Mouse (Mus musculus): ENCODE measurements around the gene Cyyr1. TPM values are rescaled to one million over a fixed set of nuclear protein-coding genes. Genes with fewer than 3 reads are reported as not detected.

Cyyr1 gene
- polyA plus RNA-seq, 1 experiment: 0.02 TPM

- Histone ChIP-seq H3ac (ENCODE audit: control insufficient read depth, insufficient read length) (no peak overlapping the region), H3K4me2 (ENCODE audit: low read depth) (no peak overlapping the region)
- no peak for TF ChIP-seq POLR2A (IDR thresholded peaks at IDR 0.05; ENCODE audit: insufficient read length, low read depth)
- TF ChIP-seq E2F4 (IDR thresholded peaks at IDR 0.05; ENCODE audit: insufficient read depth): no peak
- no peak for TF ChIP-seq MYOD1 (IDR thresholded peaks at IDR 0.05; ENCODE audit: control insufficient read depth in 1 of 3, insufficient read length in 2 of 3, low read depth in 2 of 3)
- no peak for TF ChIP-seq MYOG (IDR thresholded peaks at IDR 0.05; ENCODE audit: control insufficient read depth in 1 of 3, insufficient read depth in 1 of 3, insufficient read length in 2 of 3, low read depth in 2 of 3)
- no peak for TF ChIP-seq USF1 (IDR thresholded peaks at IDR 0.05; ENCODE audit: low read depth)
- no peak for TF ChIP-seq POLR2AphosphoS2 (IDR thresholded peaks at IDR 0.05; ENCODE audit: insufficient read length, low read depth)
- no peak for TF ChIP-seq CEBPB (IDR thresholded peaks at IDR 0.05; ENCODE audit: insufficient read depth, poor library complexity, severe bottlenecking)
- TF ChIP-seq TCF3 (IDR thresholded peaks at IDR 0.05; ENCODE audit: insufficient read length, low read depth): no peak
- no peak for TF ChIP-seq MAX (IDR thresholded peaks at IDR 0.05; ENCODE audit: low read depth)
- no peak for TF ChIP-seq TCF12 (IDR thresholded peaks at IDR 0.05; ENCODE audit: insufficient read depth, poor library complexity, severe bottlenecking)
- no peak for TF ChIP-seq SRF (IDR thresholded peaks at IDR 0.05; ENCODE audit: control insufficient read depth, insufficient read length, low read depth)
- no peak for TF ChIP-seq REST (IDR thresholded peaks at IDR 0.05; ENCODE audit: insufficient read depth, insufficient read length)
Observed at GRCm38 (mm10) chr16:85393430-85393948, 159.7 kb downstream of the Cyyr1 start.

GRCm38 (mm10) chr16:85386801-85387200 is 166.4 kb downstream of the Cyyr1 start:
- Histone ChIP-seq H3K36me3 (ENCODE audit: control insufficient read depth, insufficient read depth) (no peaks in the 10 kb centered on the region), H3ac (ENCODE audit: control insufficient read depth, insufficient read length) (no peak overlapping the region), H3K27me3 (ENCODE audit: control insufficient read depth, insufficient read depth, insufficient read length) (no peaks in the 10 kb centered on the region)

More at GRCm38 (mm10) chr16:85393430-85393948, 159.7 kb downstream of the Cyyr1 start:
- Histone ChIP-seq H3K4me3 (no peak overlapping the region), H3K79me2 (ENCODE audit: control insufficient read depth, insufficient read depth) (no peaks in the 10 kb centered on the region), H3K36me3 (ENCODE audit: control insufficient read depth, insufficient read depth) (no peaks in the 10 kb centered on the region), H3K27me3 (ENCODE audit: control insufficient read depth, insufficient read depth, insufficient read length) (no peaks in the 10 kb centered on the region)

More at GRCm38 (mm10) chr16:85386801-85387200, 166.4 kb downstream of the Cyyr1 start:
- Histone ChIP-seq H3K4me2 (ENCODE audit: low read depth) (no peak overlapping the region), H3K79me2 (ENCODE audit: control insufficient read depth, insufficient read depth) (no peaks in the 10 kb centered on the region), H3K4me3 (no peak overlapping the region)
- no peak for TF ChIP-seq USF1 (IDR thresholded peaks at IDR 0.05; ENCODE audit: low read depth)
- TF ChIP-seq MYOG (IDR thresholded peaks at IDR 0.05; ENCODE audit: control insufficient read depth in 1 of 3, insufficient read depth in 1 of 3, insufficient read length in 2 of 3, low read depth in 2 of 3): no peak
- TF ChIP-seq TCF3 (IDR thresholded peaks at IDR 0.05; ENCODE audit: insufficient read length, low read depth): no peak
- TF ChIP-seq POLR2AphosphoS2 (IDR thresholded peaks at IDR 0.05; ENCODE audit: insufficient read length, low read depth): no peak
- no peak for TF ChIP-seq SRF (IDR thresholded peaks at IDR 0.05; ENCODE audit: control insufficient read depth, insufficient read length, low read depth)
- no peak for TF ChIP-seq MAX (IDR thresholded peaks at IDR 0.05; ENCODE audit: low read depth)
- TF ChIP-seq MYOD1 (IDR thresholded peaks at IDR 0.05; ENCODE audit: control insufficient read depth in 1 of 3, insufficient read length in 2 of 3, low read depth in 2 of 3): no peak
- no peak for TF ChIP-seq E2F4 (IDR thresholded peaks at IDR 0.05; ENCODE audit: insufficient read depth)
- TF ChIP-seq CEBPB (IDR thresholded peaks at IDR 0.05; ENCODE audit: insufficient read depth, poor library complexity, severe bottlenecking): no peak
- TF ChIP-seq TCF12 (IDR thresholded peaks at IDR 0.05; ENCODE audit: insufficient read depth, poor library complexity, severe bottlenecking): no peak
- TF ChIP-seq POLR2A (IDR thresholded peaks at IDR 0.05; ENCODE audit: insufficient read length, low read depth): no peak
- TF ChIP-seq REST (IDR thresholded peaks at IDR 0.05; ENCODE audit: insufficient read depth, insufficient read length): no peak

Other genes with a start within 250 kb of the Cyyr1 start
- 14.9 TPM for gene Adamts1, start 249.7 kb upstream of the Cyyr1 start, polyA plus RNA-seq (2012; fragmentation: generic; extraction: Trizol)